Mouse (Mus musculus) kidney, postnatal 0 days (tissue): ENCODE data around the gene Tiam1. TPM values are rescaled to one million over a fixed set of nuclear protein-coding genes. Genes with fewer than 3 reads are reported as not detected.

Experiments used
- ATAC-seq: fragments of 200-750 bp; cut with Nextera tagmentation; replicated peaks from 2 replicates; pipeline ENCODE4 v1.8.0; 2017; ENCODE audit warnings: low read depth, moderate number of reproducible peaks, moderate TSS enrichment, moderate library complexity; ENCODE audit not compliant: low FRiP score
- DNase-seq: peaks from one replicate; pipeline ENCODE4 v3.0.0-alpha.2; 2016; ENCODE audit warnings: low spot score
- H3K27ac ChIP-seq: fragments of 300-500 bp; sonication (generic); 2 replicates; pipeline ENCODE4 v1.5.1; 2014; ENCODE audit warnings: mild to moderate bottlenecking
- H3K27me3 ChIP-seq: fragments of 300-500 bp; sonication (generic); 2 replicates; pipeline ENCODE4 v1.6.1; 2014; ENCODE audit warnings: low read length, mixed read lengths; ENCODE audit not compliant: insufficient read depth
- H3K36me3 ChIP-seq: fragments of 300-500 bp; sonication (generic); 2 replicates; pipeline ENCODE4 v1.6.1; 2014; ENCODE audit warnings: low read length, mixed read lengths; ENCODE audit not compliant: insufficient read depth
- H3K4me1 ChIP-seq: fragments of 300-500 bp; sonication (generic); replicated peaks from 2 replicates; pipeline ENCODE4 v1.6.1; 2014; ENCODE audit warnings: antibody characterized with exemption, low read length, mixed read lengths; ENCODE audit not compliant: insufficient read depth
- H3K4me2 ChIP-seq: fragments of 300-500 bp; sonication (generic); 2 replicates; pipeline ENCODE4 v1.6.1; 2014; ENCODE audit warnings: mild to moderate bottlenecking, low read length, moderate library complexity, mixed read lengths
- H3K4me3 ChIP-seq: fragments of 300-500 bp; sonication (generic); replicated peaks from 2 replicates; pipeline ENCODE4 v1.5.1; 2014; ENCODE audit warnings: low read depth, low read length
- H3K9ac ChIP-seq: fragments of 300-500 bp; sonication (generic); 2 replicates; pipeline ENCODE4 v1.6.1; 2014; ENCODE audit warnings: low read depth, low read length
- H3K9me3 ChIP-seq: fragments of 300-500 bp; sonication (generic); replicated peaks from 2 replicates; pipeline ENCODE4 v1.6.1; 2016; ENCODE audit warnings: low read length, inconsistent platforms, mixed read lengths
- CTCF ChIP-seq: IDR thresholded peaks from 2 replicates; pipeline ENCODE4 v1.5.1; 2016; ENCODE audit warnings: antibody characterized with exemption, low read depth, mild to moderate bottlenecking, moderate library complexity
- WGBS: fragments of 180-500 bp; shearing (Covaris S2); extraction: QIAGEN DNeasy Blood & Tissue Kit; methylation state at CpG from one replicate; pipeline ENCODE4 v1.1.7; 2014; 5-methylcytosine and 5-hydroxymethylcytosine counted together
- polyA plus RNA-seq: library from polyadenylated mRNA; unstranded; fragments of >200 nt; fragmentation: Nextera tagmentation; extraction: Ambion mirVana; gene quantifications from 2 replicates; pipeline ENCODE4 v1.2.1, GENCODE M21; 2015

Gene Tiam1
- polyA plus RNA-seq, 1 experiment from 2014 or later: 11.5 TPM

- no peak for DNase-seq
- H3K4me1 ChIP-seq: no peaks in the 10 kb centered on the region
Observed at GRCm38 (mm10) chr16:89906909-89907308, 236.7 kb downstream of the Tiam1 start.

GRCm38 (mm10) chr16:89905730-89906305, 237.8 kb downstream of the Tiam1 start:
- H3K27me3 ChIP-seq: no peaks in the 10 kb centered on the region
- H3K9ac ChIP-seq: no peak overlapping the region
- ATAC-seq (no peak), DNase-seq (no peak)
- H3K36me3 ChIP-seq: no peaks in the 10 kb centered on the region
- no peak overlapping the region for H3K27ac ChIP-seq
- no peak overlapping the region for H3K4me3 ChIP-seq
- 92% methylated on average over 1 of the region's 1 CpGs for WGBS
- TF ChIP-seq CTCF: no peak
- no peaks in the 10 kb centered on the region for H3K9me3 ChIP-seq
- H3K4me2 ChIP-seq: no peak overlapping the region
- H3K4me1 ChIP-seq: 0 out of 2 replicates have a peak, but pooled peaks cover 4% of the 10 kb centered on the region

More at GRCm38 (mm10) chr16:89906909-89907308, 236.7 kb downstream of the Tiam1 start:
- TF ChIP-seq CTCF: no peak
- H3K4me2 ChIP-seq: no peak overlapping the region
- ATAC-seq: no peak
- no peaks in the 10 kb centered on the region for H3K36me3 ChIP-seq
- no peaks in the 10 kb centered on the region for H3K27me3 ChIP-seq
- H3K9me3 ChIP-seq: no peaks in the 10 kb centered on the region
- 83% methylated on average over 7 of the region's 7 CpGs for WGBS
- H3K9ac ChIP-seq: no peak overlapping the region
- no peak overlapping the region for H3K27ac ChIP-seq
- no peak overlapping the region for H3K4me3 ChIP-seq

- Histone ChIP-seq H3K27ac (no peak overlapping the region), H3K4me2 (no peak overlapping the region), H3K27me3 (no peaks in the 10 kb centered on the region), H3K9ac (no peak overlapping the region), H3K9me3 (no peaks in the 10 kb centered on the region), H3K36me3 (no peaks in the 10 kb centered on the region), H3K4me3 (no peak overlapping the region), H3K4me1 (0 out of 2 replicates have a peak, but pooled peaks cover 6% of the 10 kb centered on the region)
- WGBS: 96% methylated on average over 12 of the region's 12 CpGs
- DNase-seq: no peak
- no peak for TF ChIP-seq CTCF
- no peak for ATAC-seq
Observed at GRCm38 (mm10) chr16:89904121-89904520, 239.4 kb downstream of the Tiam1 start.

- H3K9me3 ChIP-seq: no peaks in the 10 kb centered on the region
- H3K36me3 ChIP-seq: 0 out of 2 replicates have a peak, but pooled peaks cover 2% of the 10 kb centered on the region
- DNase-seq (peak; percentile 27), ATAC-seq (no peak)
- H3K9ac ChIP-seq: no peak overlapping the region
- no peak overlapping the region for H3K4me3 ChIP-seq
- WGBS: 72% methylated on average over 12 of the region's 12 CpGs
- peak; percentile 51; the same call in 1 of the 2 replicates for TF ChIP-seq CTCF
- H3K27me3 ChIP-seq: no peaks in the 10 kb centered on the region
- 0 out of 2 replicates have a peak, but pooled peaks cover 6% of the 10 kb centered on the region for H3K4me1 ChIP-seq
- no peak overlapping the region for H3K27ac ChIP-seq
- H3K4me2 ChIP-seq: no peak overlapping the region
Observed at GRCm38 (mm10) chr16:89902578-89903304, 240.8 kb downstream of the Tiam1 start.

GRCm38 (mm10) chr16:89900681-89901080, 242.9 kb downstream of the Tiam1 start:
- Histone ChIP-seq H3K4me1 (0 out of 2 replicates have a peak, but pooled peaks cover 6% of the 10 kb centered on the region), H3K36me3 (0 out of 2 replicates have a peak, but pooled peaks cover 2% of the 10 kb centered on the region), H3K9ac (no peak overlapping the region), H3K9me3 (no peaks in the 10 kb centered on the region), H3K4me2 (peak overlapping the region; percentile 13; the same call in 1 of the 2 replicates), H3K27me3 (no peaks in the 10 kb centered on the region), H3K4me3 (no peak overlapping the region), H3K27ac (no peak overlapping the region)
- WGBS: 23% methylated on average over 8 of the region's 8 CpGs
- DNase-seq: peak; percentile 57
- ATAC-seq: no peak
- TF ChIP-seq CTCF: no peak

- no peak for TF ChIP-seq CTCF
- Histone ChIP-seq H3K27ac (no peak overlapping the region), H3K27me3 (no peaks in the 10 kb centered on the region), H3K9me3 (no peaks in the 10 kb centered on the region), H3K9ac (no peak overlapping the region), H3K4me3 (no peak overlapping the region), H3K36me3 (0 out of 2 replicates have a peak, but pooled peaks cover 2% of the 10 kb centered on the region), H3K4me1 (0 out of 2 replicates have a peak, but pooled peaks cover 9% of the 10 kb centered on the region), H3K4me2 (no peak overlapping the region)
- ATAC-seq: no peak
- no peak for DNase-seq
- 44% methylated on average over 9 of the region's 9 CpGs for WGBS
Observed at GRCm38 (mm10) chr16:89899192-89899591, 244.4 kb downstream of the Tiam1 start.
